Mouse (Mus musculus) small intestine, adult 10 weeks (tissue): Measurements from ENCODE around the gene Zdhhc25. TPM values are rescaled to one million over a fixed set of nuclear protein-coding genes. Genes with fewer than 3 reads are reported as not detected.

Experiments
- polyA plus RNA-seq: library from polyadenylated mRNA; stranded (reverse); fragments of 350-450 nt; fragmentation: Illumina TruSeq; extraction: RNeasy Lipid Tissue Mini Kit (QIAGEN cat#74804); gene quantifications from one replicate; pipeline ENCODE4 v1.2.3, GENCODE M21; 2014; ENCODE audit warnings: low replicate concordance

The Zdhhc25 gene
- not detected for polyA plus RNA-seq

GRCm38 (mm10) chr15:88600002-88600401 lies at the start of gene Zdhhc25:
TSS of gene Zdhhc25 (plus strand) at chr15:88600302.

Other genes with a start within 250 kb of the Zdhhc25 start
- 29.1 TPM for gene Brd1, start 133.9 kb downstream of the Zdhhc25 start, polyA plus RNA-seq
- gene Zbed4, start 151.4 kb downstream of the Zdhhc25 start, polyA plus RNA-seq = 19.2 TPM
- 1.6 TPM for gene Alg12, start 219.0 kb downstream of the Zdhhc25 start, polyA plus RNA-seq
- 4.1 TPM for gene Creld2, start 219.3 kb downstream of the Zdhhc25 start, polyA plus RNA-seq